Mouse (Mus musculus): ENCODE data around the gene Cdk12. TPM values are rescaled to one million over a fixed set of nuclear protein-coding genes. Genes with fewer than 3 reads are reported as not detected.
A peak's percentile ranks its signal among the peaks of the same experiment; 100 is the strongest.

Cdk12 gene
- total RNA-seq, 2 experiments from 2014 or later, result 26.3 to 27.6 TPM

GRCm38 (mm10) chr11:98296916-98297315 is 94.1 kb downstream of the Cdk12 start:
- DNase-seq, result no peak
- intact Hi-C loops (cut with DNase I), result no loop called here

- intact Hi-C loops (cut with DNase I), result no loop called here
- DNase-seq, result no peak
Measured at GRCm38 (mm10) chr11:98297778-98298177, 94.9 kb downstream of the Cdk12 start.

- DNase-seq, result peak; percentile 54 to 60
- intact Hi-C loops (cut with DNase I), result no loop called here
Measured at GRCm38 (mm10) chr11:98298484-98299205, 95.8 kb downstream of the Cdk12 start.

- peak; percentile 78 to 84 for DNase-seq
- intact Hi-C loops (cut with DNase I), result no loop called here
Measured at GRCm38 (mm10) chr11:98313790-98314323, 111.0 kb downstream of the Cdk12 start.

- no peak for DNase-seq
- intact Hi-C loops (cut with DNase I), result no loop called here
Measured at GRCm38 (mm10) chr11:98317479-98317878, 114.6 kb downstream of the Cdk12 start.

- no peak for DNase-seq
- intact Hi-C loops (cut with DNase I), result no loop called here
Measured at GRCm38 (mm10) chr11:98318421-98319116, 115.7 kb downstream of the Cdk12 start.

GRCm38 (mm10) chr11:98319120-98319519 is 116.3 kb downstream of the Cdk12 start:
- intact Hi-C loops (cut with DNase I), result no loop called here

GRCm38 (mm10) chr11:98319544-98319943 is 116.7 kb downstream of the Cdk12 start:
- intact Hi-C loops (cut with DNase I), result no loop called here
- DNase-seq, result no peak

More at GRCm38 (mm10) chr11:98319120-98319519, 116.3 kb downstream of the Cdk12 start:
- DNase-seq, result no peak

GRCm38 (mm10) chr11:98319944-98320343 is 117.1 kb downstream of the Cdk12 start:
- no peak for DNase-seq
- intact Hi-C loops (cut with DNase I), result no loop called here

- no peak for DNase-seq
- intact Hi-C loops (cut with DNase I), result no loop called here
Measured at GRCm38 (mm10) chr11:98320381-98320780, 117.5 kb downstream of the Cdk12 start.

- intact Hi-C loops (cut with DNase I), result no loop called here
- no peak for DNase-seq
Measured at GRCm38 (mm10) chr11:98320806-98321676, 118.2 kb downstream of the Cdk12 start.

- DNase-seq, result no peak
- intact Hi-C loops (cut with DNase I), result no loop called here
Measured at GRCm38 (mm10) chr11:98321677-98322003, 118.8 kb downstream of the Cdk12 start.

GRCm38 (mm10) chr11:98322159-98322558 is 119.3 kb downstream of the Cdk12 start:
- intact Hi-C loops (cut with DNase I), result no loop called here
- no peak for DNase-seq

GRCm38 (mm10) chr11:98323136-98323866 is 120.4 kb downstream of the Cdk12 start:
- no peak for DNase-seq
- intact Hi-C loops (cut with DNase I), result no loop called here

GRCm38 (mm10) chr11:98323933-98324332 is 121.1 kb downstream of the Cdk12 start:
- intact Hi-C loops (cut with DNase I), result no loop called here
- peak; percentile 45 to 59 for DNase-seq

GRCm38 (mm10) chr11:98325191-98325820 is 122.4 kb downstream of the Cdk12 start:
- DNase-seq, result no peak
- intact Hi-C loops (cut with DNase I), result no loop called here

GRCm38 (mm10) chr11:98325821-98326218 is 123.0 kb downstream of the Cdk12 start:
- no peak for DNase-seq
- intact Hi-C loops (cut with DNase I), result no loop called here

GRCm38 (mm10) chr11:98326741-98327135 is 123.9 kb downstream of the Cdk12 start:
- no peak for DNase-seq
- intact Hi-C loops (cut with DNase I), result no loop called here

GRCm38 (mm10) chr11:98327136-98328030 is 124.5 kb downstream of the Cdk12 start:
- DNase-seq, result no peak
- intact Hi-C loops (cut with DNase I), result no loop called here
